Mouse (Mus musculus) left cerebral cortex, postnatal 14 days (tissue): Measurements from ENCODE around the gene Apol10a. TPM values are rescaled to one million over a fixed set of nuclear protein-coding genes. Genes with fewer than 3 reads are reported as not detected.

Experiments used
- total RNA-seq, 2 experiments: library from RNA; stranded (reverse); gene quantifications; 2 replicates each; pipeline ENCODE4 v1.2.3; 2021

Apol10a gene
- total RNA-seq, 2 experiments from 2014 or later: not detected

Other genes starting within 250 kb of the Apol10a start
- 100 to 1,000 TPM; 237 to 248 TPM for gene Rbfox2, start 170.0 kb upstream of the Apol10a start, total RNA-seq
- gene Apol7a, start 77.9 kb upstream of the Apol10a start, total RNA-seq: under 1 TPM; 0.48 to 0.68 TPM
- gene Apol9a, start 65.9 kb upstream of the Apol10a start, total RNA-seq: under 1 TPM in 1 of 2 experiments, not detected in 1; 0.23 TPM
- under 1 TPM in 1 of 2 experiments, not detected in 1; 0.33 TPM for gene Apol7b, start 29.6 kb upstream of the Apol10a start, total RNA-seq
- not detected for gene Apol11a, start 31.2 kb downstream of the Apol10a start, total RNA-seq
- gene Apol7c, start 56.3 kb downstream of the Apol10a start, total RNA-seq: not detected
- gene 1700025B11Rik, start 84.8 kb downstream of the Apol10a start, total RNA-seq: not detected
- gene Apol10b, start 119.1 kb downstream of the Apol10a start, total RNA-seq: not detected
- not detected for gene Gm36245, start 122.2 kb downstream of the Apol10a start, total RNA-seq
- not detected for gene Apol11b, start 166.2 kb downstream of the Apol10a start, total RNA-seq
- under 1 TPM; 0.30 to 0.31 TPM for gene Apol7e, start 221.8 kb downstream of the Apol10a start, total RNA-seq